Mouse (Mus musculus): ENCODE measurements at regions not wholly inside any gene's neighbourhood (a gene's known extent, or its start where the extent isn't known, plus 50 kb on each side); places are given as distances from the start of the nearest gene placed in this dataset.

DNA sequence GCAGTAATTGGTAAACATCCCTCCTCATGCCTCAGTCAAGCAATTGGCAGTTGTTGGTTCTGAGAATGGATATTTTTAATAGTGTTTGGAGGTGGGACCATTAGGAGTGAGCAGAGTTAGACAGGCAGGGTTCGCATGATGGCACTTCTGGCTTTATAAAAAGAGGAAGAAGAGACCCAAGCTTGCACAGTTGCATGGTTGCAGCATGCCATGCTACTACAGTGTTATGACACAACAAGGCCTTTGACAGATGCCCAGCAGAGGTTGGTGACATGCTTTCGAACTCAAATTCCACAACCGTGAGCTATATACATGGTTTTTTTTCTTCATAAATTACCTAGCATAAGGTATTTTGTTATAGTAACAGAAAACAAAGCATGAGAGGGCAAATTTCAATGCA, 341.5 kb downstream of the Bcor start:
- ATAC-seq (ENCODE audit: insufficient number of reproducible peaks, low FRiP score, low TSS enrichment) = no peak

DNA sequence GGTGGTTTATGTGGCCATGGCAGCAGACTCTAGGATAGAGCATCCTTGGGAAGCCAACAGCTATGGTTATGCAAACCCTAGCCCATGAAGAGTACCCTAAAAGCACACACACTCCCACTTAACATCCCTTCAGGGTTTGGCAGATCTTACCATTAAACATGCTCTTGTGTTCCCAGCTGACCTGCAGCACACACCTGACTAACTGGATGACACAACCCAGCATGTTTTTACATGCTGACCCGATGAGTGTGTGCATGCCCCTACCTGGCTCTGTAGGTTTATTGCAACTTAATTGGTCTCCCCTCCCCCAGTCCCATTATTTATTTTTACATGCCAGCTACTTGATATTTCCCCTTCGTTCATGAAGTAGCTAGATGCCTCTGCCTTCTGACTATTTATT, 339.0 kb downstream of the Bcor start:
- ATAC-seq (ENCODE audit: insufficient number of reproducible peaks, low FRiP score, low TSS enrichment) = no peak

DNA sequence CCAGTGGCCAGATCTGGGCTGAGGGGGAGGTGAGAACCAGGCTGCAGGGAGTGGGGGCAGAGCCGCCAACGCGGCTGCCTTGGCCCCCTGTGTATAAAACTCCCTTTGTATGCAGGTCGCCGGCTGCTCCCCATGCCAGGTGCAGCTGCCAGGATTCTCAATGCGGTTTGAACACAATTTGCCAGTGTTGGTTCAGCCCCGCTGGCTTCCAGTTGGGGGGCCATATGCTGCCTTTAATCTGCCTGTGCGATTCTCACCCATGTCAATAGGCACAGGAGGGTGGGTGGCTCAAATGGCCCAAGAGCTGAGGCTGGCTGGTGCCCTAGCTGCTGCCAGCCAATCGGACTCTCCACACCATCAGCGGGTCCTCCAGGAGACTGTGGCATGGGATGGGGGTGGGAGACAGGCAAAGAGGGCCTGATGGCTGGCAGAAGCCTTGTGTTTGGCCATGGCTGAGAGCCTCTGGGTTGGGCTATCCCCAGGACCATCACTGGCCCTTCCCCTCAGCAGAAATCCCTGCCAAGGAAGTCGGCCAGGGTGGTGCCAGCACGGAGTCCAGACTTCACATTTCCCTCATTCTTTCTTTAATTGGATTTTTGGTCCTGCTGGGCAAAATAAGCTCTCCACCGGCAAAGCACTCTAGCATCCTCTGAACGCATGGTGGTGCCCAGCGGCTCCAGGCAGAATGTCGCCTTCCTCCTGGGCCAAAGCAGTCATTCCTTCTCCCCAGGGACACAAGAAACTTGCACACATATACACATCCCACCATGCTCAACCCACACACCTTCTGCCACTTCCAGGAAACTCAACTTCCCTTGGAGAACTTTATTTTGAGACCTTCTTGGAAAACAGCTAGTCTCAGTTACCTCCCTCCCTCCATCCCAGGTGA, 338.0 kb downstream of the Bcor start:
- ATAC-seq (ENCODE audit: insufficient number of reproducible peaks, low FRiP score, low TSS enrichment) = peak; percentile 92

DNA sequence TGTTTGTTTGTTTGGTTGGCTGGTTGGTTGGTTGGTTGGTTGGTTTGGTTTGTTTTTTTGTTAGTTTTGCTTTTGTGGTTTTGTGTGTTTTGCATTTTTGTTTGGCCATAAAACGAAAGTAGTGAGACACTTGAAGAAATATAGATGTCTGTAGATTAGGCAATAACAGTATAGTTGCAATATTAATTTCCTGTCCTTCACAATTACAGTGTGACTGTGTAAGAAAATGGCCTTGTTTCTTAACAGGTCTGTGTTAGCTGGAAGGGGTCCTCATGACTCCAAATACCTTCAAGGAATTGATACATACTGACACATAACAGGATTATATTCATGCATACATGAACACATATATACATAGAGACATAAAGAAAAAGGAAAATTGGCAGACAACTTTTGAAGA, 334.2 kb downstream of the Bcor start:
- no peak for ATAC-seq (ENCODE audit: insufficient number of reproducible peaks, low FRiP score, low TSS enrichment)

DNA sequence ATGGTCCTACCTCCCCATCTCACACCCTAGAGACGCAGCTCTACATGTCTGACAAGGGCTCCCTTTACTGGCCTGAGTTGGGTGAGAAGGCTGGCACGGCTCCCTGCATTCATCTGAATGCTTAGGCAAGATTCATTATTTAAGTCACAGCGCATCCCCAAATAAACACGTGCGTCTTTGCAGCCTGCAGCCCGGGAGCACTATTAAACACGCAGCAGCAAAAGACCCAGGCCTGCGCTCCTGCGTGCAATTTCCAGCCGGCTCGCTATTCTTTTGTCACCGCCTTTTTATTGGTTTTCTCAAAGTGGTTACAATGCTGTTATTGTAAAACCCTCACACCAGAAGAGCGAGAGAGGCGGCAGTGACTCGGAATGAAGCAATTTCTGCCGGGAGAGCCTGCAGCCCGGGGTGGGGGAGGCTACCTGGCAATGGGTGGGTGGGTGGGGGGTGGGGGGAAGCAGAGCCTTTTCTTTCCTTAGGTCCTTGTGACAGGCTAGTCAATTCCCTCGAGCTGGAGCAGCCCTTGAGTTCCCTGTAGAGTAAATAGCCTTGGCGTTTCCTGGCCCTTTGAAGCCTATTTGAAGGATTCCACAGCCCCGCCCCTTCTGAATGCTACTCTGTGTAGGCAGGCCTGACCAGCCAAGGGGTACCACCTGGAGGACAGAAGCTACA, 333.3 kb downstream of the Bcor start:
- no peak for ATAC-seq (ENCODE audit: insufficient number of reproducible peaks, low FRiP score, low TSS enrichment)

DNA sequence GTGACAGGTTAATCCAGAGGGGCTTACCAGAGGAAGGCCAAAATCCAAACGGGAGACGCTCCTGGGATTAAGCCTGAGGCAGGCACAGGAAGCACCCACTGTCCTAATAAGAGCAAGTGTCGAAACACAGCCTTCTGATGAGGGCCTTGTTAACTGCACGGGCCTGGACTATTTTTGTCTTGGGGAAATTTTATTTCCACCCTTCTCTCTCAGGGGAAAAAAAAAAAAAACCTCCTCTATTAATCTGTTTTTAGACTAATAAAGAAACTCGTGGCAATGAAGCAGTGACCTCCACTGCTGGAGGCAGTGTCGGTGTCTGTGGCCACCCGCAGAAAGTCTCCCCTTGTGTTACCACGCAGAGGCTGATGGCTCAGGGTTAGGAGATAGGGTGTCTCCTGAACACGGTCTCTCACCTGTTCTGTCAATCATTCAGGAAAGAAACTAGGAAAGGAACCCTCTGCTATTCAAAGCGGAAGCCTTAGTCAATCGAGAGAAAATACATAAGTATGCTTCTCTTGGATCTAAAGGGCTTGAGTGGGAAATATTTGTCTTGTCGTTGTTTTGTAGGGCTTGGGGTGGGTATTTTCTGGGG, 330.6 kb downstream of the Bcor start:
- no peak for ATAC-seq (ENCODE audit: insufficient number of reproducible peaks, low FRiP score, low TSS enrichment)

DNA sequence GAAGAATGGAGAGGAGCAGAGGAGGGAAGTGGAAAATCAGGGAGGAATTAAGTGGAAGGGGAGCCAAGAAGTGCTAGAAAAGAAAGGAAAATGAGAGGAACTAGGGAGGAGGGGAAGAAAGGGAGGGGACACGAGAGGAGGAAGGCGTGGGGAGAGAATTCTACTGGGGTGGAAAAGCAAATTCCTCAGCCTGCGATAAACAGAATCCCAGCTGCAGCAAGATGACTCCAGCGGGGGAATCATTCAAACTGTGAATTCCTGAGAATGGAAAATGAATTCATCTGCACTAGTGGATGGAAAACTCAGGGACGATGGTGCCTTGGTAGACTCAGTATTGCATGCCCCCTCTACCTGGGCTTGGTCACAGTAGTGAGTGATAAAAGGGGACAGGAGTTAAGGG, 322.6 kb downstream of the Bcor start:
- no peak for ATAC-seq (ENCODE audit: insufficient number of reproducible peaks, low FRiP score, low TSS enrichment)

DNA sequence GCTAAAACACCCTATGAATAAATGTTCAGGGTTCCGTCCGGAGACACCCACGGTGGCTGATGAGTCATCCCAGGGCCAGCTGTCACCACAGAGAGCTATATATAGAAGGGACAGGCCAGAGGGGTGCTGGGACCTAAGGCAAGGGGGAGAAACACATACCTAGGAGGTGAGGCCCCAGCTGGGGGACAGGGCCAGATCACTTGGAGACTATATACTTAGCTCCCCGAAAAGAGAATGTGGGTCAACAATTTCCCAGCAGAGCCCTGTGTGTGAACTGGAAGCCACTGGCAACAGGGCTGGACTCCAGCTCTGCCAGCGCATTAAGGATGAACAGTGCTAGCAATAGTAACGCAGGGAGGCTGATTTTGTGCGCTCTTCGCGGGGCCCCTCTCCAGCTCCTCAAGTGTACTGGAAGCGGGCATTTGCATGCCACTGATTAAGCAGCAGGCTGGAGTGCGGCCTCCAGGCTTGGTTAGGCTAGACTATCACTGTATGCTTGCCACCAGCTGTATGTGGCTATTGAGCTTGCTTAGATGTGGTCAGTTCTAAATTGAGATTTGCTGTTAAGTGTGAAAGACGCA, 320.4 kb downstream of the Bcor start:
- ATAC-seq (ENCODE audit: insufficient number of reproducible peaks, low FRiP score, low TSS enrichment) = peak; percentile 52

DNA sequence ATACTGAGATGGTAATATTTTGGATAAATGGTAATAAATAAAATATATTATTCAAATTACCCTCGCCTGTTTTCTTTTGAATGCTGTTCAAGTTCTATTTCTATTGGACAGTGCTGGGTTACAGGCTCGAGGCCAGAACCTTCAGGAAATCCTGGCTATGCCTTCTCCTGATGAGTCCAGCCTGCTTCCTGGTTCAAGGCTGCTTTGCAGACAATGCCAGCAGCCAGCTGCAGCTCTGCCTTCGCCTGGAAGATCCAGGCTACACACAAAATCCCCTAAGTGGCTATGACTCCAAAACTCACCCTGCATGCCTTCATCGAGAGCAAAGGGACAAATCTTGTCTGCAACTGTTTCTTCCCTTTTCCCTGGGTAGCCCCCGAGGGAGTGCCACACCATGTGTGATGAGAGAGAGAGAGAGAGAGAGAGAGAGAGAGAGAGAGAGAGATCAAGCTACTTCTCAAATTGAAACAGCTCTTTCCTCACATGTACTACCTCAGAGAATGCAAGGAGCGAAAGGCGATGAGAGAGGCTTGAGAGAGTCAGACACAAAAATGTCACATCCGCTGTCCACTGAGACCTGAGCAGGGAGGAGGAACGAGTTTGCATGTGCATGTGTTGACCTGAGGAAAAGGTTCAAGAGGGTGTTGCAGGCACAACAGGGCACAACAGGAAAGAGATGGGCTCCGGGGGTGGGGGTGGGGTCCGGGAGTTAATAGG, 319.7 kb downstream of the Bcor start:
- ATAC-seq (ENCODE audit: insufficient number of reproducible peaks, low FRiP score, low TSS enrichment) = no peak

DNA sequence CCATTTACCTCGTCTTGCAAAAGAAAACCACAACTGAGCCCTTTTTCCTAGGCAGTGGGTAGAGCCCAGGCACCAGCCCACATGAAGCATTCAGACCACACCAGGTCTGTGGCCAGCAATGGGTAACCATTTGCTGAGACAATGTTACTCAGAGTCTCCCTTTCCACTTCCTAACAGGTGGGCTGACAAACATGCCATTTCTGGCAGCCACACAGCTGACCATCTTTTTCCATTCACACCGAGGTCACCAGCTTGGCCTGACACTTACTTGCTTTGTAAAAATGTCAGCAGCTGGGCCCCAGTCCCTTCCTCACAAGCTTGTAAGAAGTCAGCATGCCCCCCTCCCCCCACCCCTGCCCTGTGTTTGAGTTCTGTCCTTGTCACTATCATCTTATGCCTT, 314.6 kb downstream of the Bcor start:
- no peak for ATAC-seq (ENCODE audit: insufficient number of reproducible peaks, low FRiP score, low TSS enrichment)

DNA sequence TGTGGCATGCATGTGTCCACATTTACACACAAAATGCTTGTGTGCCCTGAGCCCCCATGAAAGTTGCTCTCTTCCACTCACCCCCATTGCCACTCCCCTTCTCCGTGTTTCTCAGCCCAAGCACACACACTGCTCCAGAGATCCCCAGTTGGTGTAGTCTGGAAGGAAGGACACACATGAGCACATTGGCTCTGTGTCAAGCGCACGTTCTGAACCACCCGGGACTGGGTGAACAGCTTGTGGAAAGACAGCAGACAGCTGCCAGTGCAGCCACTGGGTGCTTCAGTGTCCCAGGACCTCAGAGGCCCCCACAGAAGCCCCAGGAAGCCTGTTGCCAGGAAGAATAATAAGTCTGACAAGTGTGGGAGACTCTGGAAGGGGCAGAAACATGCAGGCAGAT, 304.2 kb downstream of the Bcor start:
- ATAC-seq (ENCODE audit: insufficient number of reproducible peaks, low FRiP score, low TSS enrichment) = no peak

DNA sequence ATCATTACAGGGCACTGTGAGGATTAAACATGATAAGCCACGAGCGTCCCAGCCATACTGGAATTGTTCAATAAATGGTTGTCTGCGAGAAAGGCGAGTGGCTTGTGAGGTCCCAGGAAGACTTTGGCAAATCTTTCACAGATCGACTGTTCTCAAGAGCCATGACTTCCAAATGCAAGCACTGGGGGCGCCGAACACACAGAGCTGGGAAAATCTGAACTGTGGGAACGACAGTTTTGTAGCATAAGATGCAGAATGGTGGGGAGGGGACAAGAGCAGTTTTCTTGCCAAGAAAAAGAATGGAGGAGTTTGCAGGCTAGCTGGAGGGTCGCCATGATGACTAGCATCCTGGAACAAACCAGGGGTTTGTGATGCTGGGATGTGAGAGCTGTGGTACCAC, 300.8 kb downstream of the Bcor start:
- no peak for ATAC-seq (ENCODE audit: insufficient number of reproducible peaks, low FRiP score, low TSS enrichment)

DNA sequence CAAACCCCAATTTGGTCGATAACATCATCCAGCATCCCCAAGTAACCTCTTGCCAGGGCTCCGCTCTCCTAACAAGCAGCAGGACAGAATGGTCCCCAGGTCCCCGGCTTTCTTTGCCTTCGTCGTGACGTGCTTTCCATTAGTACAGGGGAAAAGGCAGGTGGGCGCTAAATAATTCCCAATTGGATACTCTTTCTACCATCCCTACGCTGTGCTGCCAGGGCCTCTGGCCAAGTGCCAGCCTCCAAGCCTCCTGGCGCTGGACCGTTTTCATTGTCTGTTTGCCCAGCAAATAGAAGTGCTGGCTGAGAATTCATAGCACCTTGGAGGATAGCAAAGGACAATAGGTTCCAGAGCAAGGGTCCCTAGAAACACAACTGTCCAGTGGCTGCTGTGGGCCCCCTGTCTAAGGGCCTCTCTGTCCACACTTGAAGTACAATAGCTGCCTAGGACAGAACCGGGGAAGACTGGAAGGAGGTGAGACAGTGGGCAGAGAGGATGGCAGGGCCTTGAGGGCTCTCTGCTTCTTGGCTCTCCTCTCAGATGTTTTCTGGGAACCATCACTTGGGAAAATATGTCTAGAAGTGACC, 298.9 kb downstream of the Bcor start:
- ATAC-seq (ENCODE audit: insufficient number of reproducible peaks, low FRiP score, low TSS enrichment) = no peak

DNA sequence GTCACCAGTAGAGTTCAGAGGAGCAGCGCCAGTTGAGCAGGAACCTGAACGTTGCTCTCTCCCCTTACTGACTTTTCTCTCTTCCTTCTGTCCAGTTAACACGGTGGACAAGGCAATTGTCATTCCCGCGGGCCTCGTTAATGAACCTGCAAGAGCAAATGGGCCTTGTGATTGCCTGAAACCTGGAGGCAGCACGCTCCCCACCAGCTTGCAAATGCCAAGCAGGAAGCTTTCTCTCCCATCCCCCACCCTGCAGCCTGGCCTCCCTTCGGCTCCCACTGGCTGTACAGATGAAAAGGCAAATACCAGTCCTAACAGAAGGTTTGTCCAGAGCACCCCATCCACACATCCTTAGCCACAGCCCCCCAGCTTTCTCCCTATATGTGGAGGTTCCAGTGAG, 298.3 kb downstream of the Bcor start:
- no peak for ATAC-seq (ENCODE audit: insufficient number of reproducible peaks, low FRiP score, low TSS enrichment)

DNA sequence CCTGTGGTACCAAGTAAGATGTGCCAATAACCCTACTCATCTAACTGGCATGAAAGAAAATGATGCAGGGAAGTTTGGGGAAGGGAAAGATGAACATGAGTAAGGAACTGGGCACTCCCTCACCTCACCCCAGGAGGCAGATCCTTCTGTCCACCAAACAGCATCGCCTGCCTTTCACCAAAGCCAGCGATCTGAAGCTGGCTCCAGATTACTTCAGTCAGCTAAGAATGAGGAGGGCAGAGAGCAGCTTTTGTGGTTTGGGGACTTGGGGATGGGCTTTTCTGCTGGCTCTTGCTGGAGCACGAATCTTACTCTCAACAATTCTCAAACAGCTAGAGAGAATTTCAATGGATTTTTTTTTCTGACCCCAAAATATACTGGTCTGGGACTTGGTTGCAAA, 297.0 kb downstream of the Bcor start:
- no peak for ATAC-seq (ENCODE audit: insufficient number of reproducible peaks, low FRiP score, low TSS enrichment)

DNA sequence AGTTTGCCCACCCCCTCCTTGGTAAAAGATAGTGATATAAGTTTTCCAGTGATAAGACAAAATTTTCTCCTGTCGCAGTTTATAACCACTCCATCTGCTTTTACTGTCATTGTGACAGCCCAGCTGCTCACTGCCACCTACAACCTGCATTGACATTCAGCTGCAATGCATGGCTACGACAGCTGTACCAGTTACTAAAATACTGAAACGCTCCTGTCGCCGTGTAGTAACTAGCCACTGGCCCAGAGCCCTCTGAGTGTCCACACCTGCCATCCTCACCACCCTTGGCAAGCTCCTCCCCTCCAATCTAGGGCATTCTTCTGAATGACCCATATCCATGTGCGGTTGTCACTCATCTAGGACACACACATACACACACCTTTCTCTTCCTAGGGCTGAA, 286.2 kb downstream of the Bcor start:
- ATAC-seq (ENCODE audit: insufficient number of reproducible peaks, low FRiP score, low TSS enrichment) = no peak

DNA sequence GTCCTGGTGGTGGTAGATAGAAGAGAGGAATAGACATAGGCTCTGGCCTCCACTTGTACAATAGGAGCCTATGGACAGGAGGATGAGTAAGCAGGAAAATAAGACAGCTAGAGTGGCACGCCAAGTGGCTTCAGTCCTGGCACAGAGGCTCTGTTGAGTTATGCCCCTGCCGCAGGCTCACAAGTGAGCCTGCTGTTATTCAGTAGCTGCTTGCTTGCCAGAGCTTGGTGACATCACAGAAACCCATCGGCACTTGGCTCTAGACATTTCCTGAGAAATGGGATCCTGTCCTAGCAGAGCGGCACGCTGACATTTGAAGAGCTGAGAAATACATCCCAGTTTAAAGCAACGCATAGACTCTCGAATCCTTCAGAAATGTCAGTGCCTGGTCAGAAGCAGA, 283.5 kb downstream of the Bcor start:
- 0 out of 2 replicates have a peak, but pooled peaks have one; percentile 10 for ATAC-seq (ENCODE audit: insufficient number of reproducible peaks, low FRiP score, low TSS enrichment)

DNA sequence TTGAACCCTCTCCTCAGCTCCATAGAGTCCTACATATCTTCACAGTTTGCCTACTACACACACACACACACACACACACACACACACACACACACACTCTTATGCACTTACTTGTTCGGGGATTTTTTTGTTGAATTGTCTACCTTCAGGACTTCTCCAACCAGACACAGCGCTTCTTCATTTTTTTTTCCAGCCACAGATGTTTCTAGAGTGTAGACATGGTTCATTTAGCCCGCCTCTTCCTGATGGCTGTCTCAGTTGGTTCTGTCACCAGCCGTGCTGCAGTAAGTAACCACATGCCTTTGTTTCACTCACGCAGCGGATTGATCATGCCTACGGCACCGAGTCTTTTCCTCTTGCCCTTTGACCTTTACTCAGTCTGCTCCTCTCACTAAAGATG, 282.1 kb downstream of the Bcor start:
- ATAC-seq (ENCODE audit: insufficient number of reproducible peaks, low FRiP score, low TSS enrichment) = no peak

DNA sequence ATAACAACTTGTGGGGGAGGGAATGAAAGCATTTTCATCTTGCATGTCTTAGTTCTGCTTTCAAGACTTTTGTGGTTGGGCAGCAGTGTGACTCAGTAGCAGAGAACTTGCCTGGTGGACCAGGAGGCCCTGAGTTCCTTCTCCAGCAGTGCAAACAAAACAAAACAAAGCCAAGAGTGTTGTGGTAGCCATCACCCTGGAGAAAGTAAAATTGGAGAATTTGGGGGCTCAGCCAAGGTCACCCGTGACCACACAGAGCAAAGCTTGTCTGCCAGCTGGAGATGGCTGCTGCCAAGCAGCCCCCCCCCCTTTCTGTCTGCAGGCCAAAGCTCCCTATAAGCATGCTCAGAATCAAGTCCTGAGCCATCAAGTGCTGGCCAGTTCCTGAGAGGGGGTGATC, 279.2 kb downstream of the Bcor start:
- ATAC-seq (ENCODE audit: insufficient number of reproducible peaks, low FRiP score, low TSS enrichment) = no peak

Measured in cerebellum, adult (tissue).